Mouse (Mus musculus): ENCODE data around the gene Ica1. TPM values are rescaled to one million over a fixed set of nuclear protein-coding genes. Genes with fewer than 3 reads are reported as not detected.

The Ica1 gene
- total and polyA plus RNA-seq, 2 experiments from 2014 or later: 64.4 to 92.0 TPM

- no peak; the same call in 1 of the 2 replicates for ATAC-seq
- H3K9ac ChIP-seq: no peak overlapping the region
- WGBS: 83% methylated on average over 7 of the region's 7 CpGs
Observed at GRCm38 (mm10) chr6:8647513-8648184, 130.6 kb downstream of the Ica1 start.

GRCm38 (mm10) chr6:8645708-8646107 is 132.6 kb downstream of the Ica1 start:
- DNase-seq (no peak), ATAC-seq (no peak)
- TF ChIP-seq CTCF (IDR thresholded peaks at IDR 0.05; ENCODE audit: low read depth): no peak
- WGBS: 50% methylated on average over 2 of the region's 2 CpGs
- Histone ChIP-seq H3K4me1 (ENCODE audit: insufficient read depth) (no peaks in the 10 kb centered on the region), H3K4me3 (ENCODE audit: low read depth, low read length) (no peak overlapping the region), H3K27me3 (ENCODE audit: insufficient read depth, low read length) (no peaks in the 10 kb centered on the region), H3K4me2 (ENCODE audit: low read depth) (no peak overlapping the region), H3K36me3 (ENCODE audit: insufficient read depth) (no peaks in the 10 kb centered on the region), H3K27ac (ENCODE audit: low read depth, low read length) (no peak overlapping the region), H3K9me3 (ENCODE audit: low read length) (no peaks in the 10 kb centered on the region), H3K9ac (no peak overlapping the region)

More at GRCm38 (mm10) chr6:8647513-8648184, 130.6 kb downstream of the Ica1 start:
- no peaks in the 10 kb centered on the region for H3K9me3 ChIP-seq (ENCODE audit: low read length)
- TF ChIP-seq CTCF (IDR thresholded peaks at IDR 0.05; ENCODE audit: low read depth): no peak
- H3K36me3 ChIP-seq (ENCODE audit: insufficient read depth): no peaks in the 10 kb centered on the region
- H3K4me2 ChIP-seq (ENCODE audit: low read depth): no peak overlapping the region
- no peaks in the 10 kb centered on the region for H3K27me3 ChIP-seq (ENCODE audit: insufficient read depth, low read length)
- no peak for DNase-seq
- H3K4me1 ChIP-seq (ENCODE audit: insufficient read depth): no peaks in the 10 kb centered on the region
- H3K27ac ChIP-seq (ENCODE audit: low read depth, low read length): no peak overlapping the region
- no peak overlapping the region for H3K4me3 ChIP-seq (ENCODE audit: low read depth, low read length)

- H3K9me3 ChIP-seq (ENCODE audit: low read length): no peaks in the 10 kb centered on the region
- DNase-seq (no peak), ATAC-seq (no peak)
- no peak overlapping the region for H3K4me2 ChIP-seq (ENCODE audit: low read depth)
- H3K9ac ChIP-seq: no peak overlapping the region
- no peak overlapping the region for H3K4me3 ChIP-seq (ENCODE audit: low read depth, low read length)
- no peaks in the 10 kb centered on the region for H3K4me1 ChIP-seq (ENCODE audit: insufficient read depth)
- 83% methylated on average over 10 of the region's 10 CpGs for WGBS
- no peak for TF ChIP-seq CTCF (IDR thresholded peaks at IDR 0.05; ENCODE audit: low read depth)
- H3K27me3 ChIP-seq (ENCODE audit: insufficient read depth, low read length): no peaks in the 10 kb centered on the region
- no peak overlapping the region for H3K27ac ChIP-seq (ENCODE audit: low read depth, low read length)
- H3K36me3 ChIP-seq (ENCODE audit: insufficient read depth): no peaks in the 10 kb centered on the region
Observed at GRCm38 (mm10) chr6:8644703-8645102, 133.6 kb downstream of the Ica1 start.

- H3K36me3 ChIP-seq (ENCODE audit: insufficient read depth): no peaks in the 10 kb centered on the region; the same call in 1 of the 2 replicates
- no peaks in the 10 kb centered on the region for H3K9me3 ChIP-seq (ENCODE audit: low read length)
- 79% methylated on average over 5 of the region's 5 CpGs for WGBS
- no peak for ATAC-seq
- no peak overlapping the region for H3K4me3 ChIP-seq (ENCODE audit: low read depth, low read length)
- no peaks in the 10 kb centered on the region for H3K4me1 ChIP-seq (ENCODE audit: insufficient read depth)
- DNase-seq: no peak
- H3K27ac ChIP-seq (ENCODE audit: low read depth, low read length): no peak overlapping the region
- H3K4me2 ChIP-seq (ENCODE audit: low read depth): no peak overlapping the region
- TF ChIP-seq CTCF (IDR thresholded peaks at IDR 0.05; ENCODE audit: low read depth): no peak
- H3K9ac ChIP-seq: no peak overlapping the region
- no peaks in the 10 kb centered on the region for H3K27me3 ChIP-seq (ENCODE audit: insufficient read depth, low read length)
Observed at GRCm38 (mm10) chr6:8640863-8641262, 137.4 kb downstream of the Ica1 start.

- H3K4me2 ChIP-seq (ENCODE audit: low read depth): no peak overlapping the region
- no peak for DNase-seq
- TF ChIP-seq CTCF (IDR thresholded peaks at IDR 0.05; ENCODE audit: low read depth): no peak
- whole genome bisulfite sequencing: 85% methylated on average over 2 of the region's 2 CpGs
- H3K27me3 ChIP-seq (ENCODE audit: insufficient read depth, low read length): no peaks in the 10 kb centered on the region
- H3K4me3 ChIP-seq (ENCODE audit: low read depth, low read length): no peak overlapping the region
- no peak for ATAC-seq
- no peaks in the 10 kb centered on the region; the same call in 1 of the 2 replicates for H3K36me3 ChIP-seq (ENCODE audit: insufficient read depth)
- no peaks in the 10 kb centered on the region for H3K9me3 ChIP-seq (ENCODE audit: low read length)
- no peak overlapping the region for H3K27ac ChIP-seq (ENCODE audit: low read depth, low read length)
- no peaks in the 10 kb centered on the region for H3K4me1 ChIP-seq (ENCODE audit: insufficient read depth)
- no peak overlapping the region for H3K9ac ChIP-seq
Observed at GRCm38 (mm10) chr6:8639526-8639925, 138.8 kb downstream of the Ica1 start.

GRCm38 (mm10) chr6:8638899-8639298 is 139.4 kb downstream of the Ica1 start:
- Histone ChIP-seq H3K9me3 (ENCODE audit: low read length) (no peaks in the 10 kb centered on the region), H3K4me3 (ENCODE audit: low read depth, low read length) (no peak overlapping the region), H3K27ac (ENCODE audit: low read depth, low read length) (no peak overlapping the region), H3K27me3 (ENCODE audit: insufficient read depth, low read length) (no peaks in the 10 kb centered on the region), H3K4me2 (ENCODE audit: low read depth) (no peak overlapping the region), H3K9ac (no peak overlapping the region), H3K36me3 (ENCODE audit: insufficient read depth) (no peaks in the 10 kb centered on the region; the same call in 1 of the 2 replicates), H3K4me1 (ENCODE audit: insufficient read depth) (no peaks in the 10 kb centered on the region)
- no peak for ATAC-seq
- no peak for TF ChIP-seq CTCF (IDR thresholded peaks at IDR 0.05; ENCODE audit: low read depth)
- DNase-seq: no peak
- WGBS: 88% methylated on average over 4 of the region's 4 CpGs

GRCm38 (mm10) chr6:8638122-8638521 is 140.2 kb downstream of the Ica1 start:
- Histone ChIP-seq H3K27me3 (ENCODE audit: insufficient read depth, low read length) (no peaks in the 10 kb centered on the region), H3K9ac (no peak overlapping the region), H3K4me1 (ENCODE audit: insufficient read depth) (no peaks in the 10 kb centered on the region), H3K4me3 (ENCODE audit: low read depth, low read length) (no peak overlapping the region), H3K9me3 (ENCODE audit: low read length) (no peaks in the 10 kb centered on the region), H3K27ac (ENCODE audit: low read depth, low read length) (no peak overlapping the region), H3K36me3 (ENCODE audit: insufficient read depth) (no peaks in the 10 kb centered on the region; the same call in 1 of the 2 replicates), H3K4me2 (ENCODE audit: low read depth) (no peak overlapping the region)
- TF ChIP-seq CTCF (IDR thresholded peaks at IDR 0.05; ENCODE audit: low read depth): no peak
- 78% methylated on average over 4 of the region's 4 CpGs for WGBS
- DNase-seq: no peak
- ATAC-seq: peak; percentile 74

All from forebrain, postnatal 0 days (tissue).